Mouse (Mus musculus) MEL (cell line): ENCODE data around the gene Abcc9.

Experiments
- E2F4 ChIP-seq: IDR thresholded peaks from 2 replicates; pipeline ENCODE4 v1.6.1; 2011; ENCODE audit warnings: low read depth, low read length, improper control_type of control experiment, borderline replicate concordance
- KAT2A ChIP-seq: conservative IDR thresholded peaks from 2 replicates; pipeline ENCODE4 v1.6.1; 2012; ENCODE audit warnings: low read depth, low read length, improper control_type of control experiment, inconsistent platforms
- MAX ChIP-seq: IDR thresholded peaks from 2 replicates; pipeline ENCODE4 v1.6.1; 2011; ENCODE audit warnings: low read length, improper control_type of control experiment
- POLR2A ChIP-seq, 2 experiments: IDR thresholded peaks; 2 replicates each; pipeline ENCODE4 v1.6.1; 2011 to 2012; ENCODE audit warnings: low read length in 2 of 2, mild to moderate bottlenecking in 2 of 2, control low read depth in 1 of 2, improper control_type of control experiment in 1 of 2, low read depth in 1 of 2, moderate library complexity in 1 of 2; ENCODE audit not compliant: control insufficient read depth in 1 of 2, insufficient read depth in 1 of 2, poor library complexity in 1 of 2
- RCOR1 ChIP-seq: IDR thresholded peaks from 2 replicates; pipeline ENCODE4 v1.6.1; 2012; ENCODE audit warnings: low read depth, mild to moderate bottlenecking, inconsistent platforms, low read length, improper control_type of control experiment

- TF ChIP-seq E2F4 (no peak), RCOR1 (no peak), MAX (no peak), KAT2A (no peak), POLR2A (IDR thresholded peaks at IDR 0.05; ENCODE audit: control insufficient read depth in 1 of 2, insufficient read depth in 1 of 2, low read depth in 1 of 2, low read length in 2 of 2, poor library complexity in 1 of 2) (no peak)
Measured at GRCm38 (mm10) chr6:142607080-142607479, 95.0 kb downstream of the Abcc9 start.
